Mouse (Mus musculus) liver, embryonic 12.5 days (tissue): ENCODE results near the gene Hibch. TPM values are rescaled to one million over a fixed set of nuclear protein-coding genes. Genes with fewer than 3 reads are reported as not detected.

Experiments
- ATAC-seq: fragments of 200-750 bp; cut with Nextera tagmentation; 2 replicates; pipeline ENCODE4 v1.8.0; 2017; ENCODE audit warnings: moderate number of reproducible peaks, mild to moderate bottlenecking, moderate library complexity
- H3K27ac ChIP-seq: fragments of 300-500 bp; sonication (generic); 2 replicates; pipeline ENCODE4 v1.5.1; 2016; ENCODE audit warnings: mild to moderate bottlenecking
- H3K27me3 ChIP-seq: fragments of 300-500 bp; sonication (generic); replicated peaks from 2 replicates; pipeline ENCODE4 v1.6.1; 2016; ENCODE audit warnings: mild to moderate bottlenecking, moderate library complexity
- H3K36me3 ChIP-seq: fragments of 300-500 bp; sonication (generic); 2 replicates; pipeline ENCODE4 v1.6.1; 2016; ENCODE audit warnings: mild to moderate bottlenecking, moderate library complexity
- H3K4me1 ChIP-seq: fragments of 300-500 bp; sonication (generic); 2 replicates; pipeline ENCODE4 v1.6.1; 2016
- H3K4me2 ChIP-seq: fragments of 300-500 bp; sonication (generic); 2 replicates; pipeline ENCODE4 v1.6.1; 2016; ENCODE audit warnings: mild to moderate bottlenecking, moderate library complexity
- H3K4me3 ChIP-seq: fragments of 300-500 bp; sonication (generic); 2 replicates; pipeline ENCODE4 v1.5.1; 2016; ENCODE audit warnings: mild to moderate bottlenecking, moderate library complexity
- H3K9ac ChIP-seq: fragments of 300-500 bp; sonication (generic); 2 replicates; pipeline ENCODE4 v1.6.1; 2016; ENCODE audit warnings: mild to moderate bottlenecking, moderate library complexity
- H3K9me3 ChIP-seq: fragments of 300-500 bp; sonication (generic); replicated peaks from 2 replicates; pipeline ENCODE4 v1.6.1; 2016; ENCODE audit warnings: mild to moderate bottlenecking, moderate library complexity
- WGBS: fragments of 180-500 bp; shearing (Covaris S2); methylation state at CpG from one replicate; pipeline ENCODE4 v1.1.7; 2016; ENCODE audit not compliant: insufficient replicate concordance; 5-methylcytosine and 5-hydroxymethylcytosine counted together
- polyA plus RNA-seq: library from polyadenylated mRNA; unstranded; fragments of >200 nt; fragmentation: Nextera tagmentation; extraction: Ambion mirVana; gene quantifications from 2 replicates; pipeline ENCODE4 v1.2.1, GENCODE M21; 2016

Hibch gene
- polyA plus RNA-seq = 20.4 and 21.2 TPM in 2 replicates

DNA sequence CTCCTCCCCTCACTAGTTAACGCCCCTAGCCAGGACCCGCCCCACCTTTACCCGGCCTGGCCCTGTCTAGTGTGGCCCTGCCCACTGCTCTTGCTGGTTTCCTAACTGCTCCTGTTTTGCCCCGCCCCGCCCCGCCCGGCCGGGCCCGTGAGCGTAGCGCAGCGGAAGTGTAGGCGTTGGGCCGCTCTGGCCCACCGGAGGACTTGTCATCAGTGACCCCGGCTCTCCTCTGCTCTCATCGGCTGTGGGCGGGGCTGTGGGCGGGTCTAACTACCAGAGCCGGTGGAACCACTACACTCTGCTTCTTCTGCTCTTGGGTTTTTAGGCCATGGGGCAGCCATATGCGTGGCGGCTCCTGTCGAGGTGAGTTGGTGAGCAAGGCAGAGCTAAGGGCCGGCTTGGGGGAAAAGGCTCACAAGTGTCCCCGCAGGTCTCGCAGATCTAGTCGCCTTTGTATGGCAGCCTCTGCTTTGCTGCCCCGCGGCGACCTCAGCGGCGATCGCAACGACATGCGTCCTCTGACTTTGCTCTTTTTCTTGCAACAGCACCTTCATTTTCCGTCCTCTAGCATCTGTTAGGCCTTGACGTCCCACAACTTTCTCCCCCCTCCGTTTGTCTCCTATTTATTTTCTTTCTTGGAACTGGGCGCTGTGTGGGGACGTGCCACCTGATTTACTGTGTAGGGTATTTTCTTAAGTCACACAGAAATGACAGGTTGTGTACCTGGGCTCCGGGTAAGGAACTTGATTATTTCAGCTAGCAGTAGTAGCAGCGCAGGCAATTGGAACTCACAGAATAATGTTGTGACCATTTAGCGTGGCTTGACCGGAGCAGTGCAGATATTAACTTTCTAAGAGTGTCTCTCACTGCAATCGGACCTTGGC is at the start of gene Hibch:
Hibch (plus strand) TSS at position 148 of the 884 bp plus-strand sequence.
- WGBS = 2% methylated on average over 45 of the region's 45 CpGs
- H3K27ac ChIP-seq = peak within 1 kb of the TSS; percentile 68
- no peaks in the 10 kb centered on the region for H3K27me3 ChIP-seq
- peak within 1 kb of the TSS; percentile 67 for H3K4me3 ChIP-seq
- peak within 1 kb of the TSS; percentile 72 for H3K9ac ChIP-seq
- peaks cover 46% of the 10 kb centered on the region for H3K4me1 ChIP-seq
- H3K4me2 ChIP-seq = peak within 1 kb of the TSS; percentile 75
- peak; percentile 100 for ATAC-seq
- no peaks in the 10 kb centered on the region for H3K9me3 ChIP-seq
- no peaks in the 10 kb centered on the region for H3K36me3 ChIP-seq

GRCm38 (mm10) chr1:52795927-52796326 is 48.8 kb upstream of the Hibch start:
- H3K36me3 ChIP-seq = no peaks in the 10 kb centered on the region; the same call in 1 of the 2 replicates
- no peak overlapping the region for H3K4me3 ChIP-seq
- H3K27me3 ChIP-seq = no peaks in the 10 kb centered on the region
- peaks cover 17% of the 10 kb centered on the region for H3K4me1 ChIP-seq
- ATAC-seq = no peak
- WGBS = 76% methylated on average over 2 of the region's 2 CpGs
- no peaks in the 10 kb centered on the region for H3K9me3 ChIP-seq
- no peak overlapping the region for H3K27ac ChIP-seq
- no peak overlapping the region for H3K9ac ChIP-seq
- no peak overlapping the region for H3K4me2 ChIP-seq

DNA sequence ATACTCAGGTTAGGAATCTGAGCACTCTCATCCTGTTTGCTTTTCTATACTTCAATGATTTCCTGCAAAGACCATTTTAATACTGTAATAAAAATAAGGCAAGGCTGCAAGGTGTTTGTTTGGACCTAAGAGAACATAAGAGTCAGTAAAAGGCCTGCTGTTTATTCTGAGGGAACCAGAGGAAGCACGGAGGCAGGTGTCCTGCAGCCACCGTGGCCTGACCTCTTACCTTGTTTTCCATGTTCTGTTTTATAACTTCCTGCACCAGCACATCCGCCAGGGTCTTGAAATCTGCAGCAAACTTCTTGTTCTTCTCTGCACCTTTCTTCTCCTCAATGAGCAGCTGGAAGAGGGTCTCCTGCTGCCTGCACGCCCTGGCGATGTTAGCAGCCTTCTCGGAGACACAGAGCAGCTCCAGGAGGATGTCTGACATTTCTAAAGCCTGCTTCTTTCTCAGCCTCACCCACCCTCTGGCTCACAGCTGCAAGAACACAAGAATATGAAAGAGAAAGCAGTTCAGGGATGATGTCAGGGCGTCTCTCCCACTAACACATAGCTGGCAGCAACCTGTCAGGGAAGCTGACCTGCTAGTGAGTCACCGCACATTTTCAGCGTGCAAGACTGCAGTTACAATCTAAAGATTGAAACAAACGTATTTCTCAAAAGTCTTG is 45.5 kb upstream of the Hibch start:
- Histone ChIP-seq H3K4me2 (no peak overlapping the region), H3K27me3 (no peaks in the 10 kb centered on the region), H3K9ac (no peak overlapping the region), H3K27ac (no peak overlapping the region), H3K4me3 (no peak overlapping the region), H3K36me3 (no peaks in the 10 kb centered on the region), H3K4me1 (peaks cover 17% of the 10 kb centered on the region), H3K9me3 (no peaks in the 10 kb centered on the region)
- no peak for ATAC-seq
- 54% methylated on average over 10 of the region's 10 CpGs for WGBS

GRCm38 (mm10) chr1:52799772-52800171 is 45.0 kb upstream of the Hibch start:
- H3K27me3 ChIP-seq = no peaks in the 10 kb centered on the region
- H3K4me1 ChIP-seq = peaks cover 17% of the 10 kb centered on the region
- H3K27ac ChIP-seq = no peak overlapping the region
- H3K36me3 ChIP-seq = no peaks in the 10 kb centered on the region
- WGBS = 62% methylated on average over 5 of the region's 5 CpGs
- no peak overlapping the region for H3K9ac ChIP-seq
- H3K4me2 ChIP-seq = no peak overlapping the region
- no peak for ATAC-seq
- no peaks in the 10 kb centered on the region for H3K9me3 ChIP-seq
- H3K4me3 ChIP-seq = no peak overlapping the region

DNA sequence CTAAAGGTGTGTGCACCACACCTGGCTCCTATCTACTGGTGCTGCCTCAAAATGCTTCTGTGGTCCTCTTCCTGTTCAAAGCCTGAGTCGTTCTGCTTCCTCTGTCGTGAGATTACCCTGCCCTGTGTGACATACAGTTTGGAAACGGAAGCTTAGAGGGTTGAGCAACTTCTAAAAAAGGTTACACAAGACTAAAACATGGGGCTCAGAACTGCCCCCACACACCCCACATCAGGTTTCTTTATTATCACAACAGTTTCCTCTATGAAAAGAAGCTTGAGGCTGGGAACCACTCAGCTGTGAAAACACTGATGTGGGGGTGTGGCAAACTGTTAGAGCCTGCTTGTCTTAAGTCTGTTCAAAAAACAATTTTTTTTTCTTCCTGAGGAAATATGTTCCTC is 44.4 kb upstream of the Hibch start:
- Histone ChIP-seq H3K27ac (no peak overlapping the region), H3K9me3 (no peaks in the 10 kb centered on the region), H3K27me3 (no peaks in the 10 kb centered on the region), H3K36me3 (no peaks in the 10 kb centered on the region), H3K4me1 (peaks cover 17% of the 10 kb centered on the region), H3K9ac (no peak overlapping the region), H3K4me2 (no peak overlapping the region), H3K4me3 (no peak overlapping the region)
- ATAC-seq = peak; percentile 68
- 6% methylated on average over 3 of the region's 3 CpGs for WGBS

DNA sequence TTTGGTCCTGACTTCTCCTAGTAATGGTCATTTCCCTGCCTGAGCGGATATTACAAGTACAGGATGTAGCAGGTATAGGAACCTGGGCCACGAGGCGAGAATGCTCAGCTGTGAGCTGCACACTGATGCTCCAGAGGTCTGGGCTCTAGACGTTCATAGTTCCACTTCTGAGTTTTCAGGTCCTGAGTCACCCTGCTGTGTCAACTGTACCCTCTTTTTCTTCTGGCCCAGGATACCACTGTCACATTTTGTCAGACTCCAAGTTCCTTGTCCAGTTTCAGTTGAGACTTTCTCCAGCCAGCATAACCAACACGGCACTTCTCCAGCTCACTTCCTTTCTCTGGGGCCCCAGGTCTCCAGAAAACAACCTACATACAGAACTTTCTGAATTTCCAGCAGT is 43.1 kb upstream of the Hibch start:
- H3K36me3 ChIP-seq = no peaks in the 10 kb centered on the region
- ATAC-seq = no peak
- H3K9ac ChIP-seq = no peak overlapping the region
- H3K4me3 ChIP-seq = no peak overlapping the region
- H3K4me2 ChIP-seq = no peak overlapping the region
- H3K27ac ChIP-seq = no peak overlapping the region
- WGBS = 50% methylated on average over 5 of the region's 5 CpGs
- no peaks in the 10 kb centered on the region for H3K27me3 ChIP-seq
- H3K4me1 ChIP-seq = peaks cover 17% of the 10 kb centered on the region
- no peaks in the 10 kb centered on the region for H3K9me3 ChIP-seq

GRCm38 (mm10) chr1:52802406-52802975 is 42.2 kb upstream of the Hibch start:
- ATAC-seq = no peak

DNA sequence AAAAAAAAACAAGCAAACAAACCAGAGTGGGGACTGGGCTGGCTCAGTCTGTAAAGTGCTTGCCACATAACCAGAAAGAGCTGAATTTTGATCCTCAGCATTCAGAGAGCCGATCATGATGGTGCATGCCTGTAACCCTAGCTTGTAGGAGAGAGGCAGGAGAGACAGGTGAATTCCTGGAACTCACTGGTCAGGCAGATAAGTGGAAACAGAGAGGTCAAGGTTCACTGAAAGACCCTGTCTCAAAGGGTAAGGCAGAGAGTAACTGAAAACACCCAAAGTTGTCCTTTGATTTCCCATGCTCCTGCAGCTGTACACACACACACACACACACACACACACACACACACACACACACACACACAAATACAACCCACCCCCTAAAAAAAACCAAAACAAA is 39.7 kb upstream of the Hibch start:
- Histone ChIP-seq H3K27me3 (no peaks in the 10 kb centered on the region), H3K36me3 (no peaks in the 10 kb centered on the region), H3K4me3 (no peak overlapping the region), H3K4me1 (peaks cover 7% of the 10 kb centered on the region), H3K9me3 (no peaks in the 10 kb centered on the region), H3K9ac (no peak overlapping the region), H3K27ac (no peak overlapping the region), H3K4me2 (no peak overlapping the region)
- ATAC-seq = no peak
- 69% methylated on average over 1 of the region's 1 CpGs for WGBS

More at GRCm38 (mm10) chr1:52802406-52802975, 42.2 kb upstream of the Hibch start:
- Histone ChIP-seq H3K27me3 (no peaks in the 10 kb centered on the region), H3K4me1 (peaks cover 17% of the 10 kb centered on the region), H3K27ac (no peak overlapping the region), H3K9ac (no peak overlapping the region), H3K9me3 (no peaks in the 10 kb centered on the region), H3K4me3 (no peak overlapping the region), H3K36me3 (no peaks in the 10 kb centered on the region), H3K4me2 (no peak overlapping the region)
- WGBS = 70% methylated on average over 5 of the region's 5 CpGs

DNA sequence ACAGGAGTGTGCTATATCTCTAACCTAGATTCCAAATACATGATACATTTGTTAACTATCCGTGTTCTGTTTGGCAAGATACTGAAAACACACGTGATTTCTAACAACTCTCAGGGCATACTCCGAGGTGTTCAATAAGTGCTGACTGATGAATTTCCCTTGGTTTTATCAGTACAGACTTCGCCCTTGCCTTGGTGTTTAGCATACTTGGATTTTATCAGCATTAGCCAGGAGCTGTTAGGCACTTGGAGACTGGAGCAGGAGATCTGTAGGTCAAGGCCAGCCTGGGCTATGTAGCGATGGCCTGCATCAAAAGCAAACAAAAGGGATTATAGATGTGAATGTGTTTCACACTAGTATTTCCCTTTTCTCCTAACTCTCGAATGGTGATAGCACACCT is 36.3 kb upstream of the Hibch start:
- Histone ChIP-seq H3K27ac (no peak overlapping the region), H3K27me3 (no peaks in the 10 kb centered on the region), H3K9ac (no peak overlapping the region), H3K36me3 (no peaks in the 10 kb centered on the region), H3K4me1 (no peaks in the 10 kb centered on the region), H3K4me2 (no peak overlapping the region), H3K9me3 (no peaks in the 10 kb centered on the region), H3K4me3 (no peak overlapping the region)
- ATAC-seq = no peak
- 54% methylated on average over 6 of the region's 6 CpGs for WGBS

DNA sequence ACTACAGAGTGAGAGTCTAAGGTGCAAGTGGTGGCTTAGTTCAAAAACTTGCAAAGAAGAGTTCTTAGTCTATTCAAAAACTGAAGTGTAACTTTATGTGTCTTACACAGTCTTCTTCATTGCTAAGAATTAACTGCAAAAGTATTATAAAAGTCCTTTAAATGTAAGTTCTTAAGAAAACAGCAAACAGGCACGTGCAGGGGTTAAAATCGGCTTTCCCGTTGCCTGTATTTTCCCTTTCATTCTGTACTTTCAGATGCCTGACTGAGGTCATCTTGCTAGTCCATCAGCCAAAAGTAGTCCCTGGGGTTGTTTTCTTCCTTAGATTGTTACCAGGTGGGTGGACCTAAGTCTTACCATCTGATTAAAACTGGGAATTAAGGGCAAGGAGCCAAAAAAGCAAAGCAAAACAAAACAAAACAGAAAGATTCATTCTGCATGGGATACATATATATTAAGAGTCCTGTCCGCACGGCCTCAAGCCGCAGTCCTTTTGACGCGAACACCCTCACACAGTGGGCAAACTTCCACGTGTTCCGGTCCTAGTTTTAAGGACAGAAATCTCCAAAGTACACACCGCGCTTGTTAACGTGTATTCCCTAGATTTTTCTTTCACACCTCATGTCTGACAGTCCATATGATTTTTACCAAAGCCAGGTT is 28.4 kb upstream of the Hibch start:
- peak overlapping the region; percentile 66 for H3K4me3 ChIP-seq
- H3K9ac ChIP-seq = no peak overlapping the region
- peaks cover 14% of the 10 kb centered on the region for H3K4me1 ChIP-seq
- no peaks in the 10 kb centered on the region for H3K9me3 ChIP-seq
- no peak for ATAC-seq
- peak overlapping the region; percentile 86 for H3K4me2 ChIP-seq
- no peak overlapping the region for H3K27ac ChIP-seq
- WGBS = 68% methylated on average over 13 of the region's 13 CpGs
- H3K36me3 ChIP-seq = no peaks in the 10 kb centered on the region
- peaks cover 3% of the 10 kb centered on the region; the same call in 1 of the 2 replicates for H3K27me3 ChIP-seq

- Histone ChIP-seq H3K4me2 (peak within 1 kb of the TSS; percentile 86), H3K36me3 (no peaks in the 10 kb centered on the region), H3K4me1 (peaks cover 14% of the 10 kb centered on the region), H3K27ac (peak within 1 kb of the TSS; percentile 34; the same call in 1 of the 2 replicates), H3K9ac (peak within 1 kb of the TSS; percentile 71), H3K27me3 (peaks cover 3% of the 10 kb centered on the region; the same call in 1 of the 2 replicates), H3K4me3 (peak within 1 kb of the TSS; percentile 66), H3K9me3 (no peaks in the 10 kb centered on the region)
- WGBS = 2% methylated on average over 59 of the region's 59 CpGs
- peak; percentile 80 for ATAC-seq
These were observed 27.6 kb upstream of the Hibch start, which contains the start of gene Inpp1 for GRCm38 (mm10) chr1:52816910-52817812. Gene Inpp1, minus strand, starts transcription at chr1:52817688.
